In the genomic region with DNA sequence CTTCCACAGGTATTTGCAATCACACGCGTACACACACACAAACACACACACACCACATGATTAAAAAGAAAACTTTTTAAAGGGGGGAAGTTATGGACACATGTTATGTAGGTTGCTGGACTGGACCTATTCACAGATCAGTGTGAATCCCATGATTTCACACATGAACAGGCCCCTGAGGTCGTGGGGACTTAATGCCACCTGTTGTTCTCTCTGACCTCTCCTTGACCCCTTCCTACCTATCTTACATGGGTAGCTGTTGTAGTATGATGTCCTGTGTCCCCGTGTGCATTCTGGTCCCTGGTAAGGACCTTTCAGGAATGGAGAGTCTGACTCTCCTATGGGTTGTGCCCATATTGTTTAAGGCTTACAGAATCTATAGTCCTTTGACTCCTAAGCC, we compare ENCODE assay signal across 13 mouse cellular contexts.
"Had no signal": no experiment of that assay in that cellular context is flagged by ENCODE, and none has a peak within 500 bp of the region (broad histone marks: within the 10 kb centered on the region; RNA-seq: fewer than 3 reads in every experiment).

No protein-coding gene starts in this region.

- H3K27ac ChIP-seq: kidney, postnatal 0 days; liver, embryonic 15.5 days; neural tube, embryonic 12.5 days; stomach, embryonic 15.5 days had no signal

- H3K27me3 ChIP-seq: liver, embryonic 15.5 days; neural tube, embryonic 12.5 days; stomach, embryonic 15.5 days had no signal

- H3K4me1 ChIP-seq: neural tube, embryonic 12.5 days; stomach, embryonic 15.5 days had no signal

- H3K36me3 ChIP-seq: liver, embryonic 15.5 days; neural tube, embryonic 12.5 days; stomach, embryonic 15.5 days had no signal

- H3K9me3 ChIP-seq: liver, embryonic 15.5 days; neural tube, embryonic 12.5 days; stomach, embryonic 15.5 days had no signal

- DNase-seq: kidney, adult 11 months; kidney, adult 9 months; kidney, postnatal 36 days; lung, adult 2 months; lung, postnatal 36 days; midbrain, embryonic 14.5 days; thymus, adult 2 months; thymus, postnatal 25 days had no signal

- H3K4me3 ChIP-seq: liver, embryonic 15.5 days; neural tube, embryonic 12.5 days; stomach, embryonic 15.5 days had no signal

- H3K9ac ChIP-seq: liver, embryonic 15.5 days; neural tube, embryonic 12.5 days; stomach, embryonic 15.5 days had no signal

- H3K4me2 ChIP-seq: liver, embryonic 11.5 days; liver, embryonic 15.5 days; neural tube, embryonic 12.5 days; stomach, embryonic 15.5 days had no signal
